Mouse (Mus musculus): ENCODE measurements around the gene Acads.

GRCm38 (mm10) chr5:115071096-115071901 lies 47.8 kb downstream of the Acads start:
- no peak for TF ChIP-seq CTCF (IDR thresholded peaks at IDR 0.05; ENCODE audit: extremely low read depth, insufficient read length, insufficient replicate concordance, low read depth, low read length)
- no peak for TF ChIP-seq POLR2A (IDR thresholded peaks at IDR 0.05; ENCODE audit: low read depth, low read length)

All from small intestine, adult 2 months (tissue).